Mouse (Mus musculus) liver, adult 2 months (tissue): ENCODE measurements around the gene Utp20.

Experiments used
- CTCF ChIP-seq: fragments of 200-500 bp; IDR thresholded peaks from 2 replicates; pipeline ENCODE4 v1.5.1; 2011; ENCODE audit warnings: low read depth, low read length, control low read depth
- POLR2A ChIP-seq: fragments of 200-500 bp; IDR thresholded peaks from 2 replicates; pipeline ENCODE4 v1.6.1; 2011; ENCODE audit warnings: low read length, control low read depth; ENCODE audit not compliant: insufficient read depth; ENCODE audit errors: extremely low read depth

DNA sequence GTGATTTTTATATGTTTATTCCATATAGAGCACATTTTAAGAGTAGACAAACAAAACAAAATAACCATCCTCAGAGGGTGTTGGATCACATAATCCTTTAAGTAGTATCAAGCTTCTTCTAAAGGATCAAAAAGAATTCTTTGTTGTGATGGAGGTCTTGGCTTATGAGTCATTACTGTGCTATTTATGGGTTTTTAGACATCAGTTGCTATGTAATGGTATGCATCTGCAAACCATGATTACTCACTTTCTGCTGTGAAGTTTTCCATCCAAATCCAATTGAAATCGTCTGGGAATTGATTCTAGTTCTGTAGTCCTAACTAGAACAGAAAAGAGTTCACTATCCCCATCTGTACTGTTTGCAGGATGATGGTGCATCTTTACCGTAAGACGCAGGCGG, 23.4 kb upstream of the Utp20 start:
- no peak for TF ChIP-seq CTCF
- TF ChIP-seq POLR2A, result no peak
